Mouse (Mus musculus) kidney, adult 8-10 months (tissue): ENCODE measurements around the gene Gse1.
"Not testable (repeated sequence)": the region's sequence is repeated elsewhere in the genome, so short reads cannot be mapped to it uniquely, and the experiment has no call there.

ENCODE experiments used
- DNase-seq, 2 experiments: peaks; one replicate each; pipeline ENCODE4 v3.0.0; 2022

The Gse1 gene

GRCm38 (mm10) chr8:120356067-120356466, 127.8 kb downstream of the Gse1 start:
- DNase-seq, result no peak

- no peak for DNase-seq
These were observed 129.2 kb downstream of the Gse1 start for GRCm38 (mm10) chr8:120357504-120357903.

- DNase-seq, result peak in 1 of 2 experiments; percentile 60
These were observed 133.0 kb downstream of the Gse1 start for GRCm38 (mm10) chr8:120361301-120361700.

- peak; percentile 82 to 87 for DNase-seq
These were observed 135.4 kb downstream of the Gse1 start for GRCm38 (mm10) chr8:120363552-120364071.

GRCm38 (mm10) chr8:120364093-120364725, 136.0 kb downstream of the Gse1 start:
- DNase-seq, result peak in 1 of 2 experiments; percentile 38

- peak in 1 of 2 experiments; percentile 59 for DNase-seq
These were observed 138.6 kb downstream of the Gse1 start for GRCm38 (mm10) chr8:120366840-120367239.

GRCm38 (mm10) chr8:120368191-120368590, 139.9 kb downstream of the Gse1 start:
- not testable (repeated sequence) for DNase-seq

GRCm38 (mm10) chr8:120368814-120369649, 140.8 kb downstream of the Gse1 start:
- peak; percentile 95 to 96 for DNase-seq

- peak; percentile 78 to 83 for DNase-seq
These were observed 141.7 kb downstream of the Gse1 start for GRCm38 (mm10) chr8:120369956-120370355.

GRCm38 (mm10) chr8:120370461-120370860, 142.2 kb downstream of the Gse1 start:
- DNase-seq, result no peak

GRCm38 (mm10) chr8:120371146-120371545, 142.9 kb downstream of the Gse1 start:
- no peak for DNase-seq

- no peak for DNase-seq
These were observed 143.6 kb downstream of the Gse1 start for GRCm38 (mm10) chr8:120371725-120372457.

- no peak for DNase-seq
These were observed 144.4 kb downstream of the Gse1 start for GRCm38 (mm10) chr8:120372684-120373083.

GRCm38 (mm10) chr8:120373621-120374020, 145.4 kb downstream of the Gse1 start:
- no peak for DNase-seq

- peak in 1 of 2 experiments; percentile 24 for DNase-seq
These were observed 145.8 kb downstream of the Gse1 start for GRCm38 (mm10) chr8:120374070-120374469.

- DNase-seq, result no peak
These were observed 146.3 kb downstream of the Gse1 start for GRCm38 (mm10) chr8:120374514-120374913.

- peak in 1 of 2 experiments; percentile 36 for DNase-seq
These were observed 146.9 kb downstream of the Gse1 start for GRCm38 (mm10) chr8:120375170-120375569.

- DNase-seq, result no peak
These were observed 148.0 kb downstream of the Gse1 start for GRCm38 (mm10) chr8:120376215-120376614.

- DNase-seq, result peak in 1 of 2 experiments; percentile 24
These were observed 148.9 kb downstream of the Gse1 start for GRCm38 (mm10) chr8:120376847-120377802.

GRCm38 (mm10) chr8:120377803-120378189, 149.5 kb downstream of the Gse1 start:
- DNase-seq, result no peak

GRCm38 (mm10) chr8:120378306-120378705, 150.1 kb downstream of the Gse1 start:
- peak; percentile 87 to 88 for DNase-seq

GRCm38 (mm10) chr8:120379015-120379414, 150.8 kb downstream of the Gse1 start:
- no peak for DNase-seq
